In genomic region chr8:121650389-121651307, GRCm38 (mm10) we compare ENCODE assay signal across 7 mouse cellular contexts. TPM values are rescaled to one million over a fixed set of nuclear protein-coding genes. Genes with fewer than 3 reads are reported as not detected.
DNase-seq lines count a peak whose midpoint lies in the region; ATAC-seq lines count a peak whose summit lies in the region.

No protein-coding gene starts in this region.

- peak overlapping the region; percentile 53 for H3K9ac ChIP-seq in kidney, embryonic 15.5 days

- peaks cover 34% of the 10 kb centered on the region for H3K36me3 ChIP-seq in forebrain, embryonic 10.5 days (replicated peaks)
- H3K36me3 ChIP-seq in kidney, embryonic 15.5 days, result no peaks in the 10 kb centered on the region

- no peaks in the 10 kb centered on the region for H3K27me3 ChIP-seq in forebrain, embryonic 10.5 days (ENCODE audit: poor library complexity, severe bottlenecking)
- H3K27me3 ChIP-seq in kidney, embryonic 15.5 days, result no peaks in the 10 kb centered on the region

- WGBS in forebrain, embryonic 10.5 days, result 76% methylated on average over 20 of the region's 20 CpGs
- WGBS in kidney, embryonic 15.5 days, result 56% methylated on average over 20 of the region's 20 CpGs

- H3K4me2 ChIP-seq in kidney, embryonic 15.5 days, result peak overlapping the region; percentile 93

- H3K4me1 ChIP-seq in forebrain, embryonic 10.5 days, result peaks cover 75% of the 10 kb centered on the region
- H3K4me1 ChIP-seq in kidney, embryonic 15.5 days, result peaks cover 71% of the 10 kb centered on the region

- peak overlapping the region; percentile 83; the same call in 1 of the 2 replicates for H3K27ac ChIP-seq in forebrain, embryonic 10.5 days
- 0 out of 2 replicates have a peak overlapping the region, but pooled peaks have one; percentile 10 for H3K27ac ChIP-seq in kidney, embryonic 15.5 days

- peak overlapping the region; percentile 92 for H3K4me3 ChIP-seq in forebrain, embryonic 10.5 days
- H3K4me3 ChIP-seq in kidney, embryonic 15.5 days (replicated peaks), result peak overlapping the region; percentile 85

- DNase-seq in thymus, postnatal 0 days (ENCODE audit: low spot score), result peak; percentile 53
- DNase-seq in thymus, postnatal 36 days, result no peak
- no peak for DNase-seq in forebrain, embryonic 10.5 days (ENCODE audit: extremely low spot score, low spot score)
- peak; percentile 11 for DNase-seq in naive thymus-derived CD4-positive, alpha-beta T cell, adult 2 months (ENCODE audit: low read depth)
- no peak for DNase-seq in frontal cortex, postnatal 36 days (ENCODE audit: low spot score in 2 of 2)
- DNase-seq in yolk sac, embryonic 10.5 days (ENCODE audit: low spot score), result no peak

- H3K9me3 ChIP-seq in forebrain, embryonic 10.5 days, result no peaks in the 10 kb centered on the region
- no peaks in the 10 kb centered on the region for H3K9me3 ChIP-seq in kidney, embryonic 15.5 days (replicated peaks)

- no peak for ATAC-seq in kidney, embryonic 15.5 days (replicated peaks; ENCODE audit: low FRiP score)

RNA-seq across cellular contexts. Expression of gene Zcchc14, which starts 2.1 kb away (rescaled TPM):
- polyA plus RNA-seq in thymus, postnatal 0 days (2015; fragmentation: Nextera tagmentation; extraction: Ambion mirVana), result 1.5 and 1.8 TPM in 2 replicates
- polyA plus RNA-seq in forebrain, embryonic 10.5 days (2016; fragmentation: Nextera tagmentation; extraction: Ambion mirVana), result 16.4 and 16.9 TPM in 2 replicates
- 16.3 and 17.2 TPM in 2 replicates for polyA plus RNA-seq in kidney, embryonic 15.5 days (2015; fragmentation: Nextera tagmentation; extraction: Ambion mirVana)

Comparison
In these comparisons a context has a peak if more than half of its experiments do, and no peak if none do; other contexts are left out.
1. DNase-seq: peak in thymus, postnatal 0 days (single experiment) and naive thymus-derived CD4-positive, alpha-beta T cell, adult 2 months (single experiment); none in thymus, postnatal 36 days (0 of 2), forebrain, embryonic 10.5 days (single experiment), frontal cortex, postnatal 36 days (0 of 2) and yolk sac, embryonic 10.5 days (single experiment).